Mouse (Mus musculus) left cerebral cortex, adult 8-10 months (tissue): ENCODE results near the gene Mmgt2. TPM values are rescaled to one million over a fixed set of nuclear protein-coding genes. Genes with fewer than 3 reads are reported as not detected.
"Not testable (repeated sequence)": the region's sequence is repeated elsewhere in the genome, so short reads cannot be mapped to it uniquely, and the experiment has no call there.

Experiments
- DNase-seq, 2 experiments: peaks; one replicate each; pipeline ENCODE4 v3.0.0; 2022; ENCODE audit warnings: low spot score in 2 of 2
- total RNA-seq, 4 experiments: library from RNA; stranded (reverse); gene quantifications; 2 replicates each; pipeline ENCODE4 v1.2.4; 2022

Gene Mmgt2
- total RNA-seq, 4 experiments from 2014 or later = 21.5 to 34.3 (median 25.6) TPM

DNA sequence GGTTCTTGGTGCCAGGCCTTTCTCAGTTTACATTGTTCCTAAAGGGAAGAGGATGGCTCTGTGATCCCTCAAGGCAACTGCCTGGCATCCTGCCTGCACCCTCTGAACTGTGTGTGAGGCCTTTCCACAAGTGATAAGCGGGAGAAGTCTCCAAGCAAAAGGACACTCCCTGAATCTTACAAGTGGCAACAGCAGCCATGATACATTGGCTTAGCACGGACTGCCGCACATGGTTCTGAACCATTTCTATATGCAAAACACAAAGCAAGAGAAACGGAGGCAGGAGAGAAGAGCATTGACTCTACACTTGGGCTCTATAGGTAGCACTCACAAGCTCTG lies 3.2 kb upstream of the Mmgt2 start:
- no peak for DNase-seq

DNA sequence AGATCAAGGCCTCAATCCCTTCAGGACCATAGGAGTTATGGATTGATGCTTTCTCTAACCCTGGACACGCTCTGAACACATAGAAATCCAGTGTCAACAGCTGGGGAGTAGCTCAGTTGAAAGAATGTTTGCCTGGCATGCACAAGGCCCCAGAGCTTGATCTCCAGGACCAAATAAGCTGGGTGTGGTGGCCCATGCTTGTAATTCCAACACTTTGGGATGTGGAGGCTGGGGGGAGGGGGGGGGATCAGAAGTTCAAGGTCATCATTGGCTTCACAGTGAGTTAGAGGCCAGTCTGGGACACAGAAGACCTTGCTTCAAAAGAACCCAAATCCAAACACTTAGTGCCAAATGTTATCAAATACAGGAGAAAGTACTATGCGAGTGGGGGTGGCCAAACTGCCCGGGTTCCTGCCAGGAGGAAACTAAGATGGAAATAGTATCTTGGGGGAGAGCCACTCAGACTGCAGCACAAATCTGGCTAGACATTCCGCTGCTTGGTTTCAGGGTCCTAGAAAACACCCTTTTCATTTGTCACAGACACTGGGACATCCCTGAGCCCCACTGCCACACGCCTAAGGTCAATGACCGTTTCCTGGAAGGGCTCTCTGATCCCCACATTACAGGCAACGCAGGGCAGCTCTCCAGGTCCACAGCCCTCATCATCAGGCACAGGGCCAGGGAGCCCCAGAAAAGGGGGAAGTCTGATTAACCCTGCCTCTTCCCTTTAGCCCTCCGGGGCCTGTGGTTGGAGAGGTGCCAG lies 2.6 kb upstream of the Mmgt2 start:
- DNase-seq = no peak

DNA sequence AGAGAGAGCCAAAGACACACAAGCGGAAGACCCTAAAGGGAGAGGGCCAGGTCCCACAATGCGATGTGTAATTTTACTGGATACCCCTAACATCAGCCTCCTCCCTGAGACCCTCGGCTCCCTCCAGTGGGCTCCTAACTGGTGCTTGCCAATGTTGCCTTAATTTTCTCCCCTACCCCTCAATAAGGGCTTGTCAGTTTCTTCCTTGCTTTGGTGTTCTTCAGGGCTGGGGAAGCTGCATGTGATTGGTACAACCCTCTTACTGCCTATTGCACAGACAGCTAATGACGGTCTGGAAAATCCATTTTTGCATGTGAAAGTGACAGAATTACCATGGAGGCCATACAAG lies 2.0 kb upstream of the Mmgt2 start:
- no peak for DNase-seq

DNA sequence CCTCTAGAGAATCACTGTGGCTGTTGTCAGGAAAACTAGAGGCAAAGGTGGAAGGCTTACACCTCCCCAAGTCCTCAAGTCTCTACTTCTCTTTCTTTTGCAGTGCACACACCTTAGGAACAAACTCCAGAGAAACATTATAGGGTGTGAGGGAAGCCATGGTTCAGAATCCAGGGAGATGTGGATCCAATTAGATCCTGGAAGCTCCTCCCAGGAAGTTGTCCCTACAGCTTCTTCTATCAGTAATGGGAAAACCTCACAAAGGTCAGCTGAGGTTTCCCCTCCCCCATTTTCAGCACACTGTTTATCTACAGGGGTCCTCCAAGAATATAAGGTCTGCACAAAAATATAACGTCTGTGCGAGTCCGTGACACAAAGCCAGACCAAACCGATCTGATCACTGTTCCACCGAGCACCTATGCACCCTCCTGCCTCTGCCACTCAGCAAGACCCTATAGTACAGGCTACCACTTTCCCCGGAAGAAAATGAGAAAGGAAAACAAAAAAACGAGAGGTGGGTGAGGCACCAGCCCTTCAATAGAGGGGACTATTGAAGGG lies 1.4 kb upstream of the Mmgt2 start:
- no peak for DNase-seq

DNA sequence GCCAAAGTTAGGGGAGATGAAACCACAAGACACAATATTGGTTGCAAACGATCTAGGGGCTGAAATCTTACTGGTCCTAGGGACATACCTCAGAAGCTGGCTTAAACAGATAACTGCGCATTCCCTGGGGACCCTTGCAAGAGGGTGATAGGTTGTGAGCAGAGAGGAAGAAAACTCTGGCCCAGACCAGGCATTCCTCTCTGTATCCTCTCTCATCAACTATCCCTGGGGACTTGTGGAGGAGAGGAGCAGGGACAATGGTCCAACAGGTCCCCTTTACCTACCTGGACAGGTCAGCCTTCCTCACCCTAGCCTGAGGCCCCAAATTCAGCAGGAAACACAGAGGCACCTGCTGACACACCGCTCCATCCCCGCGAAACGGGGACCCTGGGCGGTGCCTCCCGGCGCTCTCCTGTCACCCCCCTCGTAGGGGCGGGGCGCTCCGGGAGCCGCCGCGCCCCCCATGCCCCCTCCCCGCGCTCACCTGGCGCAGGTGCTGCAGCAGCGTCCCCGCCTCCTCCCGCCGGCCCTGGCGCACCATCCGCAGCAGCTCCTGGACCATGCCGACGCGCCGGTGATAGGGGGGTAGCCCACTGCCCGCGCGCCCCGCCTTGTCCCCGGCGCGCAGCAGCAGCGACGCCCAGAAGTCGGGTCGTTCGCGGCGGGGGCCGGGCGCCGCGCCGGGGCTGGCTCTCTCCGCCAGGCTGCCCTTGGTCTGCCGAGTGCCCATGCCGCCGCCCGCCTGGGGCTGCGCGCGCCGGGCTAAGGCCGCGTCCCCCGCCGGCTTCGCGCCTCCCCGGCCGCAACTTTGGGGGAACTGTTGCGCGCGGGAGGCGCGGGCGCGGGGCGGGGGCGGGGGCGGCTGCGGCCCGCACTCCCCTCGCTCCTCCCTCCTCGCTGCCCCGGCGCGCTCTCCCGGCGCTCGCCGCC lies 538 bp upstream of the Mmgt2 start, which contains the start of gene Lrrc75a:
Lrrc75a (minus strand) TSS at position 863 of the 930 bp plus-strand sequence.
- DNase-seq = no peak

DNA sequence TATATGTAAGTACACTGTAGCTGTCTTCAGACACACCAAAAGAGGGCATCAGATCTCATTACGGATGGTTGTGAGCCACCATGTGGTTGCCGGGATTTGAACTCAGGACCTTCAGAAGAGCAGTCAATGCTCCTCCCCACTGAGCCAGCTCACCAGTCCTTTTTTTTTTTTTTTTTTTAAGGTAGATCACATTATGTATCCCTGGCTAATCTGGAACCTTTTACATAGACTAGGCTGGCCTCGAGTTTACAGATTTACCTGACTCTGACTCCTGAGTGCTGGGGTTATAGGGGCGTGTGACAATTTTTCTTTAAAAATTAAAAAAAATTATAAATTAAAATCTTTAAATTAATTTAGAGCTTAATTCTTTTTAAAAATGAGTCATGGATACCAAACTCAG lies 1.3 kb downstream of the Mmgt2 start:
- DNase-seq = not testable (repeated sequence)

DNA sequence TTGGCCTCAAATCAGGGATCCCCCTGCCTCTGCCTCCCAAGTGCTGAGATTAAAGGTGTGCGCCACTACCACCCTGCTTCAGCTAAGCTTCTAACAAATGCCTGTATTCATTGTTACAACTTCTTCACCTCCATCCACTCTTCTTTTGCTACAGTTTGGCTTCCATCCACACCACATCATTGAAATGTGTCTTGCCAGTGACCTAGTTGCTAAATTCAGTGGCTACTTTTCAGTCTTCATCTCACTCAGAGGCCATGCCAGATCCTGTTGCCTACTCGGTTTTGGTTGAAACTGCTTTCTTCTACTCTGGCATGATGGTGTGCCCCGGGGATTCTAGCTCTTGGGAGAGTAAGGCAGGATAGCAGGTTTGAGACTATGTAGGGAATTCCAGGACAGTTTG lies 3.1 kb downstream of the Mmgt2 start:
- no peak for DNase-seq

DNA sequence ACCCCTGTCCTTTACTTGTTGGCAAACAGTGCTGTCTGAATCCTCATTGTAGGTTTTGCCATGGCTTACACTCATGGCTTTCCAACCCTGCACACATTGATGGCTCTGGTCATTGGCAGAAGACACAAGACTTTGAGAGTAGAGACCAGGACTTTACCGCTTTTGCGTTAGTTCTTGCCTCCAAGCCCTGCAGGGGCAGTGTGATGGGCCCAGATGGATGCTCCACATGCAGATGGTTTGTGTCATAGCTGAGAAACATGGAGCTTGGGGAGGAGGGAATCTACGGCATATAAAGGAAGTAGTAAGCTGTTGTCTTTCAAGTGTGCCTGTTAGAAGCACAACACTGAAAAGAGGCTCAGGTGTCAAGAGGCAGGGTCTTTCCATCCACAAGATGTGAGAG lies 3.6 kb downstream of the Mmgt2 start:
- no peak for DNase-seq

DNA sequence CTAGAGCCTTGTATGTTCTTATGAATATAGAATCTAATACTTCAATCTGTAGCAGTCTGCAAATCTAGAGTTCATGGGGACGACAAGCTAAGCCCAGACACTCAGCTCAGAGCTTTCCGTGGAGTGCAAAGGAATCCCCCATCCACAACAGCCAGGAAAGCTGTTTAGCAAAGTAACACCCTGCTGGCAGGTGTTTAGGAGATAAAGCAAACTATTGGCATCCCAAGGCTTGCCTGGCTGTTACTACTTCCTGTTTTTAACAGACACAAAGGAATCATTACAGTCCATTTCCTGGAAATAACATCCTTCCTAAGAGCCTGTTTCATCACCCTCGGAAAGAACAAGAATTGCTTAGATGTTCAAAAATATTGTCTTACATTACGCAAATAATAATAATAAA lies 12.4 kb downstream of the Mmgt2 start:
- DNase-seq = no peak

DNA sequence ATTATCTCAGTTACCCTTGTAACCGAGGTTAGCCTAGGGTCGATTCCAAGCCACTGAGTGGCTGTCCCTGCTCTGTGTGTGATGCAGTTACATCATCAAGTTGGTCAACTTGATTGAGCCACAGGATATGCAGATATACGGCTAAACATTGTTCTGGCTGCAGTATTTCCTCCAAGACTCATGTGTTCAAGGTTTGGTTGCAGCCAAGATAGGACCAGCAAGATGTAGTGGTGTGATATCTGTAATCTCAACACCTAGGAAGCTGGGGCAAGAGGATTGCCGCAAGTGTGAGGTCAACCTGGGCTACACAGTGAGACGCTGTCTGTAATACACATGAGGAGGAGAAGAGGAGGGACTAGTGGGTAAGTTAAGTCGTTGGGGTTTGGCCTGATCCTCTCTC lies 15.8 kb downstream of the Mmgt2 start:
- DNase-seq = no peak

DNA sequence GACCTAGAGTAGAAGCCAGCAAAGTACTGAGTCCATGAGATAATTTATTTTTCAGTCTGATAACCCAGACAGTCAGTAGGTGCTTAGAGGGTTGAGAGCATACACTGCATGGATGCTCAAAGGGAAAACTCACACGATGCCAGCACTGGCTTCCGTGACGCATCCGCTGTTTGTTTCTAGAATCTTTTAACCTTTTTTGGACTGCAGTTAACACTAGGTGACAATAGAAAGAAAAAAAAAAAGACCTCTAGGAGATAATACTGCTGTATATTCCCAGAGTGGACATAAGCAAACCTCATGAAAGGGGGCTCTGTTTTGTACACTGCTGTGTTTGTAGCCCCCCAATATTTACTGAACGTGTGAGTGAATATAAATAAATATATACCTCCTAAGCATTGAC lies 20.5 kb downstream of the Mmgt2 start:
- DNase-seq = no peak

DNA sequence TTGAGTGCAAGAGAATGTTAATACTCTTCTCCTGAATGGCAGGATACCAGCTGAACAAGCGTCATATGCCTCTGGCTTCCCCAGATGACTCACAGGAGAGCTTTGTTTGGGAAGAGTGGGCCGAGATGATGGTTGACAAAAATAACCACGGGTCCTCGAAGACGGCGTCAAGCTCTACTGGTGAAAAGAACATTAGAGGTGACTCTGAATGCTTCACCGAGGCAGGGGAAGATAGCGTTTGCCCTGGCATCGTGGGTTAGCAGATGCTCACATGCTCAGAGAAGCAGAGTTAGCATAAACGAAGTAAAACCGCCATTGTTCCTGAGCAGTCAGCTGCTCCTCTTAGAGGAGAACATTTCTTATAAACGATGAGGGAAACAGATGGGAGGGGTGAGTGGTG lies 21.0 kb downstream of the Mmgt2 start:
- DNase-seq = peak; percentile 46 to 85

DNA sequence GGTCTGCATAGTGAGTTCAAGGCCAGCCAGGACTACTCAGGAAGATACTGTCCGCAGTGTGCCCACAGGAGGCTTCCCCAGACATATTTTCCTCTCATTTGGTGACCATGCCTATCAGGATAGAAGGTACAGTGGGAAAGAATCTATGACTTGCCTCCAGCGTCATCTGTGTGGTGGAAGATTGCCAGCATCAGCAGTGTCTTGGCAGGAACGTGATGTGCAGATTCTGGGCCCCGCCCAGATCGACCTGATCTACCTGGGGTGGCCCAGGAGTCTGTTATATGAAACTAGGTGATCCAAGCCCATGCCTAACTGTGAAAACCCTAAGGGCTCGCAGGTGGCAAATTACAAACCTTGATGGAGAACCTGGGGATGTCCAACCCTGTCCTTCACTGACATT lies 21.5 kb downstream of the Mmgt2 start:
- DNase-seq = no peak

DNA sequence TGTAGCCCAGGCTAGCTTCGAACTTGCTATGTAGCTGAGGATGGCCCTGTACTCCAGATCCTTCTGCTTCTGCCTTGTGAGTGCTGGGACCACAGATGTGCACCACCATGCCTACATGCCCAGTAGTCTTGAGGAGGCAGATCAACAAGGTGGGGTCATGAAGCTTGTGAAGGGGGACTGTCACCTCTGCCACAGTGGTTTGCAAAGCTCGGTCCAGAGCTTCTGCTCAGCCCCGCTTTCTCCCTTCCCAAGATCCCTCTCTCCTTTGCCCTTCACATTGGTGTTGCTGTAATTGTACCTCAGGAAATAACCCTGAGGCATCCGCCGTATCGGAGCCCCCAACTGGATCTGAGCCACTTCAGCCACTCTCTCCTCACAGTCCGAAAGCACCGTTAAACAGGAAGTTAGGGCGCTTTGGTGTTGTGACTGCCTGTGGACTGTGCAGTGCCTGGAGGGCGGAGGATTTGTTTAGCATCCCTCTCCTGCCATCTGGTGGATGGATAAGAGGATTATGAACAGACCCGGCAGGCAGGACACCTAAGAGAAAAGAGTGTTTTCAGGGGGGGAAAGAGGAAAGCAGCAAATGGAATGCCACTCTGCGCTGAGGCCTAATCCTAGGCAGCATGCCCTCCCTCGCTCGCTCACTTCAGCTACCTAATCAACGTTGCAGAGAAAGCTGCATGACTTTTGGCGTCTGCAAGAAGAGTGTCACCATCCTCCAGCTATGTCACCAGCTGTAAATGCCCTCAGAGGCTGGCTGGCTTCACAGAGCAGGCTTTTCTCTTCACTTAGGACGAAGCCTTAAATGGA lies 27.2 kb downstream of the Mmgt2 start:
- DNase-seq = peak; percentile 26 to 58

DNA sequence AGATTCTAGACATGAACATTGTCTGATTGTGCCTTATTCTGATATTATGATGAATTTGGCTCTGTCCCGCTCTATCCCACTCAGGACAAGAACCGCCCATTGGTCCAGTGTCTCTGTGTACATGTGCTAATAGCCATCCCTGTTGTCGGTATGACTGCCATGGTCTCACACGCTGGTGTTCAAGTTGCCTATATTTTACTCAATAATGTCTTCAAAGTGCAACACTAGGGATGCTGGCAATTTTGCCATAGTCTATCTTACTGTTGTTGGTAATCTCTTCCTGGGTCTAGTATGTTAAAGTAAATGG lies 27.8 kb downstream of the Mmgt2 start:
- DNase-seq = no peak

DNA sequence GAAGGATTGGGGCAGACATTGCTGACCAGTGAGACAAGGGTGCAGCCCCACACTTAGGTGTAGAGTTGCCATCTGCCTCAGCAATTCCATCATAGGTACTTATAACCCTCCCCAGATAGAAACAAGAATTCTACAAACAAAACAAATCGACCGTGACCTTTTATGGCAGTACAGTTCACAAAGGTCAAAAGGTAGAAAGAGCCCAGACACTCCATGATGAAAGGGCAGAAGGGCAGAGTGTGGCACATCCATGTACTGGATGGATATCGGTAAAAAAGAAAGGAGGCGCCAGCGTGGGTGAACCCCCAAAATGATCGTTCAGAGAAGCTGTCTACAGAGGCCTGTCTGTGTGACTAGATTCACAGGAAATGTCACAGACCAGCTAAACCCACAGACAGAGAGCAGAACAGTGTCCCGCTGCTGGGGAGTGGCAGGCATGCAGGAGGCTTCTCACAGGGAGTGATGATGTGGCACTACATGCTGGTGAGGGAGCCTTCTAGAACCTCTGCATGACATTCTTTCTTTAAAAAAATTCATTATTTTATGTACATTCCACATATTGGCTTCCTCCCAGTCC lies 30.4 kb downstream of the Mmgt2 start:
- no peak for DNase-seq

DNA sequence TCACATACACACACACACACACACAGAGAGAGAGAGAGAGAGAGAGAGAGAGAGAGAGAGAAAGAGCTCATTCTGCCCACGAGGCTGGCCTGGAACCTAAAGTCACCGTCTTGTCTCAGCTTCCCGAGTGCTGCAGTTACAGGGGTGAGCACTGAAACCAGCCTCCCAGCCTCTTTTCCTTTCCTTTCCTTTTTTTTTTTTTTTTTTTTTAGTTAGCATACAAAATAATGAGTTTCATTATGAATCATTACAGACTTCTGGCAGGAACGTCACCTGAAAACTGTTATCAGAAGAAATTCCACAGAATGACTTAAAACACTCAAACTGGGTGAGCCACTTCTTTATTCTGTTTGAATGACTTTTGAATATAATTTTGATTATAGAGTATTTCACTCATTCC lies 31.5 kb downstream of the Mmgt2 start:
- DNase-seq = no peak

DNA sequence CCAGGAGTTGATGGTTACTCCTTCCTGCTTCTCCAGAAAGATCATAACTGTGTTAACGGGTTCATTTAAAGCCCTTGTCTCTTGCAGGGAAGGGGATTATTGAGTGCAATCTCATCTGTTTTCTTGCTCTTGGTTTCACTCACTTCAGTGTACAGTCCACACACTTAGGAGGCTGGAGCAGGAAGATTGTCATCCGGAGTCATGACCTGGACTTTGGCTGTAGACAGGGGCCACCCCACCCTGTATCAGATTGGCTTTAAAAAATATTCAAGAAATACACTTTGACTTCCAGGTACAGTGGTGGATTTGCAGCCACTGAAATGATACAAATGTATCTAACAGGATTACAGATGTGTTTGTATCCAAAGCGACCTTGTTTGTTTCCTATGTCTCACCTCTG lies 43.1 kb downstream of the Mmgt2 start:
- DNase-seq = no peak

DNA sequence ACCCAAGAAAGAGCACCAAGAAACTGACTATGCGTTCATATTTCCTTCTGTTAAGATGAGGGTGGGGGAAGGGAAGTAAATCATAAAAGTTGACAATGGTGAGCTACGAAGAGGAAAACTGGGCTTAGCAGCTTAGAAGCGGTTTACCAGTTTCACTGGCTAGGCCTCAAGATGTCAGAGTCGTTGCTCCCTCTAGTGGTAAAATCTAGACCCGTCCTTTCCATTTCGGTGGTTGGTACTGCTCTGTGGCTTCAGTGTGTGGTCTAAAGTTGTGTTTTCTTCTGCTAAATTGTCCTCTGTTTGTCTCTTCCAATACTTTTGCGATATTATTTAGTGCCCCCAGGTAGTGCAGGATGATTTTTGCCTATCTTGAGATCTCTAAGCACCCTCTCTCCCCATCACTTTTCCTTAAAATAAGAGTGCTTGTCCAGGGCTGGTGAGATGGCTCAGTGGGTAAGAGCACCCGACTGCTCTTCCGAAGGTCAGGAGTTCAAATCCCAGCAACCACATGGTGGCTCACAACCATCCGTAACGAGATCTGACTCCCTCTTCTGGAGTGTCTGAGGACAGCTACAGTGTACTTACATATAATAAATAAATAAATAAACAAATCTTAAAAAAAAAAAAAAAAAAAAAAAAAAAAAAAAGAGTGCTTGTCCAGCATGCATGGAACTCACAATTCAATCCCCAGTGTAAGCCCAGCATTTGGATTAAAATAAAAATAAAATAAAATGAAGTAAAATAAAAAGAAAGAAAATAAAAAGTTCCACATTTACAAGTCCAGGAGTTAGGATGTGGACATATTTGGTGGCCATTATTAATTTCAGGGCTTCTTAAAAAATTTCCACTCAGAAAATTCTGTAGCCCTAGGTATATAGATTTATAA lies 45.1 kb downstream of the Mmgt2 start:
- DNase-seq = no peak

DNA sequence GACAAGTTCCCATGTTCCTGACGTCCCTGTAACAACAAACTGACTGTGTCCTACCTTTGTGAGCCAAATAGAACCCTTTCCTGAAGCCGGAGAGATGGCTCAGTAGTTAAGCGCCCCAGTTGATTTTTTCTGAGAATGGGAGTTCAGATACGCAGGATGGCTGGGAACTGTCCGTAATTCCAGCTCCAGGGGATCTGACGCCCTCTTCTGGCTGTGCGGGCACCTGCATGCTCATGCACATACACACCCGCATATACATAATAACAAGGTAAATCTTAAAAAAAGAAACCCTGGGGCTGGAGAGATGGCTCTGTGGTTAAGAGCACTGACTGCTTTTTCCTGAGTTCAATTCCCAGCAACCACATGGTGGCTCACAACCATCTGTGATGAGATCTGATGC lies 46.7 kb downstream of the Mmgt2 start:
- DNase-seq = no peak

DNA sequence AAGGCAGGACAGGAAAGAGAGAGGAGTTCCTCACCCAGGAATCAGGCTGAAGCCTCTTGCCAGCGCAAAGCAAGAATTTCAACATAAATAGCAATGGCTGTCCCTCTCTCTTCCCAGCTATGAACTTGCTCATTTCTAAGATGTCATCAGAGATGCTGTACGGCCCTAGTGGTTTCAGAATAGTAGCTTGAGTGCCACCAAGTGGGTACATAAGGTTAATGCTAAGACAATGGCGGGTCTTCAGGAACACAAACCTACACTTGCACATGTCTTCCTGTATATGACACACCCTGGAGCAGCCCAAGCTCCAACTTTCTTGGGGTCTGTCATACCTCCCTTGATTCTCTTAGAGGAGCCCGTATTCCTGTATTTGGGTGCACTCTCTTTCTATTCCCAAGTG lies 51.3 kb downstream of the Mmgt2 start:
- DNase-seq = no peak
